Mouse (Mus musculus) large intestine, adult 2 months (tissue): ENCODE measurements around the gene Cep131. TPM values are rescaled to one million over a fixed set of nuclear protein-coding genes. Genes with fewer than 3 reads are reported as not detected.

Experiments
- DNase-seq: peaks from one replicate; pipeline ENCODE4 v3.0.0-alpha.2; 2012; ENCODE audit warnings: low read depth, low spot score
- WGBS: fragments of 180-500 bp; shearing (Covaris S2); methylation state at CpG from one replicate; pipeline ENCODE4 v1.1.7; 2018; 5-methylcytosine and 5-hydroxymethylcytosine counted together
- polyA plus RNA-seq: library from polyadenylated mRNA; depleted of rRNA; stranded (reverse); fragments of >200 nt; gene quantifications from 2 replicates; pipeline ENCODE4 v1.2.3, GENCODE M21; 2012

Gene Cep131
- polyA plus RNA-seq, 1 experiment, result 4.0 TPM

DNA sequence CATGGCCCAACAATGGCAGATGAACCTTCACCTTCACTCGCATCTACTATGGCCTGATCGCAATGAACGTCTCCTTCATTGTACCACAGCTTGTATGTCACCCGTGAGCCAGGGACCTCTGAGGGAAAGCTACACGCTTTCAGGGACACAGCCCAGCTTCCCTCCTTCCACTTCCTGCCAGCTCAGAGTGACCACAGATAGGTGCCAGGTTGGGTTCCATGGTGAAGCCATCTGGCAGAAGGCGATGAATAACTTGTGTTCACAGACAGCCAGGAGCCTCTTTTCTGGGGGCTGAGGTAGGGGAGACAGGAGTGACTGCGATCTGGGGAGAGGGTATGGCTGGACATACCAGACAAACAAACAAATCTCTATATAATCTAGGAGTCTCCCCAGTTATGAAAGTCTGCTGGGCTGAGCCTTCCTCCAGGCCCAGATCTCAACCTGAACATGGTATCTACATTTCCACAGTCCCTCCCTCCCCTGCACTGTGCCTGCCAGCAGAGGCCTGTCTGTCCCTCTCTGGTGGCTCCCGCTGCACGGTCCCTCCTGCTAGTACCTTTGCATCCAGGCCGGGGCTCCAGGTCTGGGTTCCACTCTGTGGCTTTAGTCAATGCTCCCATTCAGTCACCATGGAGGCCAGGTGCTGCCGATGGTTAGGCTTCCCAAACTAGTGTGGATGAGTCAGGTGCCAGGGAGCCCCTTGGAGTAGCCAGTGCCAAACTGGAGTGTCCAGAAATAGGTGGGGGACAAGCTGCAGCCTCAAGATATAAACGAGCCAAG lies 30.5 kb downstream of the Cep131 start:
- 89% methylated on average over 12 of the region's 12 CpGs for whole genome bisulfite sequencing
- no peak for DNase-seq

DNA sequence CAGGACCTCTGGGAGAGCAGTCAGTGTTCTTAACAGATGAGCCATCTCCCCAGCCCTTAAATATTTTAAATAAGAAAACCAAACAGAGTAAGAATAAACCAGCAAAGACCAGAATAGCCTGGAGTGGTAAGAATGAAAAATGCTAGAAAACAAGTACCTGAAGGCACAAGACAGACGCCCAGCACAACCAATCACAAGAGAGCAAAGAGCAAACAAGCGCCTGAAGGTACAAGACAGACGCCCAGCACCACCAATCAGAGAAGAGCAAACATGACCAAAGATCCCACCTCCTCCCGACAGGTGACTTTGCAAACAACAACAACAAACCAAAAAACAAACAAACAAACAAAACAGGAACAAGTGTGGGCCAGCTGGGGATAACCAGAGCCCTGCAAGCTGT lies 32.8 kb downstream of the Cep131 start:
- no peak for DNase-seq
- WGBS, result 81% methylated on average over 4 of the region's 4 CpGs

DNA sequence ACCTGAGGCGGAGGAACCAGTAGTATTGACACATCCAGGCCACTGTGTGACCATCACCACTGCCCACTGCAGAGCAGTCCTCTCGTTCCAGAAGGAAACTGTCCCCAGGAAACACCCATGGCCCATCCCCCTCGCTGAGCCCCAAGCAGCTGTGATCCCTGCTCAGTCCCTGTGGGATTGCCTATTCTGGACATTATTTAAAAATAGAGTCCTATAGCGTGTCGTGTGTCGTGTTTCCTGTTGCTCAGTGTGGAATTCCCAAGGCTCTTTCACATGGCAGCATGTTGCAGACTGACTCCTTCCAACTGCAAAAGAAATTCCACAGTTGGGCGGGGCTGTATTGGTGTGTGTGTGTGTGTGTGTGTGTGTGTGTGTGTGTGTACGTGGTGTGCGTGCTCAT lies 34.4 kb downstream of the Cep131 start:
- DNase-seq, result no peak
- 59% methylated on average over 9 of the region's 9 CpGs for WGBS

DNA sequence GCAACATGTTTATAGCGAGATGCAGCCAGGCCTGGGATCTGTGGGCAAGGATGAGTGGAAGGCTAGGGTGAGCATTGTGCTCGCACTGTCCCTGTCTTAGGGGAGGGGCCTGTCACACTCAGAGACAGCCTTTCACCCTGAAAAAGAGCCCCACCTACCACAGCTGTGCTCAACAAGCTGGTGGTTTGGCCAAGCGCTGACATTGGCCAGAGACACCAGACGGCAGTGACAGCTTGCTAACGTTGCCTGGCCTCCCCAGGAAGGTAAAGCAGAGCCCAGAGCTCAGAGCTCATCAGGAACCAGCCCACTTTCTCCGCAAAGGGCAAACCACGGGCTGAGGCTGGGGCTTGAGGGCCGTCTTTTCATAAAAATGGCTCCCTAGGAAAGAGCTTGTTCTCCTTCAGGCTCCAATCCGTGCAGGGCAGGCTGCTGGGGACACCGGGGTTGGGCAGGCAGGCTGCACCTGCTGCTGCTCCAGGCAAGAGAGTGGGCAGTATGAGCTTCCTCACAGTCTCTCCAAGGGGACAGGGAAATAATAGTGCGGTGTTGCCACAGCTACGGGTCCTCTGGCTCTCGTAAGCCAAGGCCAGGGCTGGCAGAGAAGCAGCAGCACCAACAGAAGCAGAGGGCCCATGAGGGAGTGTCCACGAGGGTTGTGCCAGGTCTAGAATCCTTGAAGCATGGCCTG lies 35.4 kb downstream of the Cep131 start:
- DNase-seq, result no peak
- 52% methylated on average over 14 of the region's 14 CpGs for WGBS

- WGBS, result 88% methylated on average over 8 of the region's 8 CpGs
- no peak for DNase-seq
Measured at GRCm38 (mm10) chr11:120049067-120049466, 37.6 kb downstream of the Cep131 start.

- no peak for DNase-seq
- 21% methylated on average over 23 of the region's 23 CpGs for WGBS
Measured at GRCm38 (mm10) chr11:120048252-120048556, 38.4 kb downstream of the Cep131 start.

- no peak for DNase-seq
- WGBS, result 33% methylated on average over 23 of the region's 23 CpGs
Measured at GRCm38 (mm10) chr11:120047531-120048251, 38.9 kb downstream of the Cep131 start.

DNA sequence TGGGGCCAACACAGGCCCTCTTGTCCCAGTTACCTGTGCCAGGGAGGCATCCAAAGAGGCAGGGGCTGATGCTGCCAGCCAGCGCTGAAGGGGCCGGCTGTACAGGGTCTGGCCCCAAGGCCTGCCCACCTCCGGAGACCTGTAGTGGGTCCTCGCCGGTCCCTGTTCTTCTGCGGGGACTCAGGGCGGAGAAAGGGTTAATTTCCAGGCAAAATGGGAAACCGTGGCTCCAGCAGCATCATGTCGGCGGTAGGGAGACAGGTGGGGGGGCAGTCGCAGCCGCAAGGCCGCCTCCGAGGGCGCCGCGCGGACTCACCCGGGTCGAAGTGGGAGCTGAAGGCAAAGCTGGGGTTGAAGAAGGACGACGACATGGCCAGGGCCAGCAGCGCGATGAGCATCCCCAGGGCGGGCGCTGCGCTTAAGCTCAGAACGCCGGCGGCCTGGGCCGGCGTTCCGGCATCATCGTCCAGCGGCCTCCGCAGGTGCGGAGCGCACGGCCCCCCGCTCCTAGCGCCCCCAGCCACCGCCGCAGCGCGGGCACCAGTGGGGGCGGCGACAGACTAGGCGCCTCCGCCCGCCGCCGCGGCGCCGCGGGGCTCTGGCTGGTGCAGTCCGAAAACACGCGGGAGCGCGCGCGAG lies 40.0 kb downstream of the Cep131 start, which contains the start of gene Aatk:
TSS of gene Aatk (minus strand) at position 615 of the 639 bp plus-strand sequence.
- DNase-seq, result no peak
- 4% methylated on average over 58 of the region's 63 CpGs for WGBS

GRCm38 (mm10) chr11:120045839-120046552 lies 40.6 kb downstream of the Cep131 start:
- 56% methylated on average over 11 of the region's 11 CpGs for WGBS
- DNase-seq, result no peak

DNA sequence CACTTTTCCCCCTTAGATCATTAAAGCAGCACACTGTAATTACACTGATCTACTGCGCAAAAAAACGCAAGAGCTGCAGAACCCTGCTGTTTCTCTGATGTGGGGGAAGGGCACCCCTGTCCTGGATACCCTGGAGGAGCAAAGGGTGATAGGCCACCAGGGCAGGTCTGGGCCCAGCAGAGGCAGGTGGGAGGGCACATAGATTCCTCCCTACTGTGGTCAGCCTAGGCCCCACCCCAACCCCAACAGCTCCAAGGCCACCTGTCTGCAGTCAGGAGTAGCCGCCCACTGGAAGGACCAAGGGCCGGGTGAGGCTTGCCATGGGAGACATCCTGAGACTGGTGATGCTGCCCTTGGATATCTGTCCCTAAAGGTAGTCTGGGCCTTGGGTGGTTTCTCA lies 41.3 kb downstream of the Cep131 start:
- no peak for DNase-seq
- WGBS, result 70% methylated on average over 4 of the region's 4 CpGs

GRCm38 (mm10) chr11:120042141-120042838 lies 44.3 kb downstream of the Cep131 start:
- DNase-seq, result no peak
- WGBS, result 62% methylated on average over 7 of the region's 7 CpGs

DNA sequence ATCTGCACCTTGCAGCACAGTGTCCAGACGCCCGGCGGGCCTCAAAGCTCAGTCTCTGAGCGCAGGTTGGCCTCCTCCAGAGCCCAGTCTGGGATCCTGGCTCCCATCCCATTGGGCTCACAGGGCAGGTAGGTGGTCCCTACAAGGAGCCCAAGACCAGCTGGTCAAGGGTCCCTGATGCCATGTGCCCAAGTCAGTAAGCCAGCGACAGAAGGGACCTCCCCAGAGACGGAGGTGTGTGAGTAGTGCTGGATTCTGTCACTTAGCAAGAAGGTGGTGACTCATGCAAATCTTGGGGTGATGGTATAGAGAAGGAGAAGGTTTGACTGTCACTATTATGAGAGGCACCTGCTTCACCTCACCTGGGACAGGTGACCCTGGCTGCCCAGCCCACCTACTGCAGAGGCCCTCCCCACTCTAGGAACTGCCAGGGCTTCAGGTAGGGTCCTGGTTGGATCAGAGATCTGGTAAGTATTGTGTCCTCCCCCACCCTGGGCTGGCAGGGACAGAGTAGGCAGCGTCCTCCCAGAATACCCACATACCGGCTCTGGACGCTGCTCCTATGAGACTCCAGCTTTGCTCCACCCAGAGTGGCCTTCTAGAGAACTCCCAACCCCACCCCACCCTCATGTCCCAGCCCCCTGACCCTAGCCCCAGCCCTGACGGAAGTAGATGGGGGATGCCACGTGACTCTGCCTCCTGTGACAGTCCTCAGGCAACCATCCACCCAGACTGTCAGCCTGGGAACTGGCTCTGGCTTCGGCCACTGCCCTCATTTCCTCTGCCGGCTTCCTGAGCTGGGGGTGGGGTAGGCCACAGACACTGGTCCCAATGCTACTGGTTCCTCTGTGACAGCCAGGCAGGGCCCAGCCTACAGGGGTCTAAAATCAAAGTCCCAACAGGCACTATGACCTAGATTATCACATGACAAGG lies 45.2 kb downstream of the Cep131 start:
- no peak for DNase-seq
- WGBS, result 74% methylated on average over 13 of the region's 13 CpGs

- 71% methylated on average over 8 of the region's 8 CpGs for WGBS
- no peak for DNase-seq
Measured at GRCm38 (mm10) chr11:120040440-120040839, 46.2 kb downstream of the Cep131 start.

DNA sequence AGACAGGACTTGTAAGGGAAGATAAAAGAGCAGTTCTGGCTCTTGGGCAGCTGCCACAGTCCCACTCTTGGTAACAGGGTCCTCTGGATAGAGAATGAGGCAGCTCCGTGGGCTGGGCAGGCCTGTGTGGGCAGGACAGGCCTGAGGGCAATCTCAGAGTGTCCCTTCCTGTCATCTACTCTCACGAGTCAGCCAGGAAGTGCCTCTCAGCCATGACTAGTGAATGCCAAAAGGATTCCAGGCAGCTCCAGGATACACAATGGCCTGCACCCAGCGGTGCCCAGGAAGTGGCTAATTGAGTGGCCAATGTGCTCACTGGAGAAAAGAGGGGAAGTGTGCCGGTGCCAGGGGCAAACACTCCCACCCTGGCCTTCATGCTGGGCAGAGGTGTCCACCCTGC lies 47.0 kb downstream of the Cep131 start:
- 35% methylated on average over 4 of the region's 4 CpGs for WGBS
- no peak for DNase-seq

DNA sequence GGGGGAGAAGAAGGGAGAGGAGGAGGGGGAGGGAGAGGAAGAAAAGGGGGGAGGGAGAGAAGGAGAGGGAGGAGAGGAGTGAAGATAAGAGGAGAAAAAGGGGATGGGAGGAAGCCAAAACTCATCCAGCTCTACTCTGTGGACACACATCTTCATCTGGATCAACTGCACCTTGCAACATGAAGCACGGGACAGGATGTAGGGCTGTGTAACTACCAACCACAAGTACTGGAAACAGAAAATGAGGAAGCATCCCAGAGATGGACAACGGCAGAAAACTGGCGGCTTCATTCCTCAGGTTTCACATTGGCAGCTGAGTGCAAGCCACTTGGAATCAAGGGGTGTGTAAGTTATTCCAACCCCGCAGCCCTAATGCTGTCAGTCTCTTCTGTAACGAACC lies 51.9 kb downstream of the Cep131 start:
- no peak for DNase-seq
- WGBS, result 64% methylated on average over 5 of the region's 5 CpGs

- no peak for DNase-seq
- 37% methylated on average over 3 of the region's 3 CpGs for WGBS
Measured at GRCm38 (mm10) chr11:120034306-120034705, 52.3 kb downstream of the Cep131 start.

DNA sequence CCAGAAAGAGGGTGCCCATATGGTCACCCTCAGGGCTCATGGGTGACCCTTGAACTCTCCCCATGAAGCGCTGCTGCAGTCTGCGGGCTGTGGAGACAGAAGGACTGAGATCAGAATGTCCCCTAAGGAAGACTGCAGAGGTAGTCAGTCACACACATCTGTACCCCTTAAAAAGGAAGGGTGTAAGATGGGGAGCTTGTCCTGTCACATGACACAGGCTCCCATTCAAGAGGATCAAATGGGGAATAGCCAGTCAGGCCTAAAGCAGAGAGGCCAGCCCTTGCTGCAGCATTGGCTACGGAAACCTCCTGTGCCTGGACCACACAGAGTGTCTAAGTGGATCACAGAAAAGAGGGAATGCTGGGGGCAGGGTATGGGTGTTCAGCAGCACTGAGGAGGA lies 53.2 kb downstream of the Cep131 start:
- 89% methylated on average over 3 of the region's 3 CpGs for WGBS
- no peak for DNase-seq

DNA sequence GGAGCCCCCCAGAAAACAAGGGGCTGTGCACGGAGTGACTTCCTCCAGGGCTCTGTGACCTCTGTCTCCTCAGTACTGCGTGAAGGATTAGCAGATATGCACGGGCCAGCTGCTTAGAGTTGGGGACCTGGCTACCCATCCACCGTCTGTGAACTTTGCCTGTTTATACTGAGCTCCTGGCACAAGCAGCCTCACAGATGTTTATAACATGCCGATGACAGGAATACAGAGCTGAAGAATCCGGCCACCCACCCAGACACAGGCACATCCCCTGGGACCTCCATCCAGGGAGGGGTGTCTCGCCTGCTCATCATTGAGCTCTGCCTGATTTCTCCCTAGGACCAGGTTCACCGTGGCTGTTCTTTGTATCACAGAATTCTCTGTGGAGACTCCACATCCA lies 54.6 kb downstream of the Cep131 start:
- DNase-seq, result no peak
- WGBS, result 49% methylated on average over 8 of the region's 8 CpGs
